Mouse (Mus musculus): ENCODE data around the gene Frat1.

DNA sequence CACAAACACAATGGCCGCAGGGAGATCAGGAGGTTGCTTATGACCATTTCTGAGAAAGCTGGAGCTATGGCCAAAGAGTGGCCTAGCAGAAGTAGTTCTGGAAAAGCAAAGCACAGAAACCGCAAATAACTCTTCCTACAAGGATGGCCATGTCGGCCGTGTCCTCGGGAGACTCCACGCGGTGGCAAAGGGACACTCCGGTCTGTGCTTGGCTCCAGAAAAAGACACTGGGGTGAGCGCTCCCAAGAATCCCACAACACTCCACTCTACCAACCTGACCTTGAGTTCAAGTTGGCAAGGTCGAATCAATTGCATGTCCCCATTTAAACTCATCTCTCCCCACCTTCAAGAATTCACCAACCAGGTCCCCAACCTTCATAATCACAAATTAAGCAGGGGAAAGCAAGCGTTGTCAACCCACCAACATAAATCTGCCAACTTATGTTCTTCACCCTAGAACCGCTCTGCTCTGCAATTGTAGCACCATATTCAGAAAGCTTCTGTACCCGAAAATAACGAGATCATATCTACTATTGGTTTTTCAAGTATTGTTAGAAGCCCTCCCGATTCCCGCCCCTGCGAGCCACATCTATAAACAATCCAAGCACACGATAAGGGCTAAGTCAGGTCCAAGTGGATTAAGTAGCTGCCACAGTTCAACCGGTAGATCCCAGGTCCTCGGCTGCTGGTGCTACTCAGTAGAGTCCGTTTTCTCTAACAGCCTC lies 16.8 kb downstream of the Frat1 start:
- TF ChIP-seq CTCF (IDR thresholded peaks at IDR 0.05; ENCODE audit: extremely low read depth, insufficient read length, insufficient replicate concordance, low read depth, low read length) (no peak), POLR2A (IDR thresholded peaks at IDR 0.05; ENCODE audit: low read depth, low read length) (peak; percentile 13; the same call in 1 of the 2 replicates)
